Mouse (Mus musculus) embryonic facial prominence, embryonic 15.5 days (tissue): Measurements from ENCODE around the gene Gm28038. TPM values are rescaled to one million over a fixed set of nuclear protein-coding genes. Genes with fewer than 3 reads are reported as not detected.

ENCODE experiments used
- ATAC-seq: fragments of 200-750 bp; cut with Nextera tagmentation; 2 replicates; pipeline ENCODE4 v1.8.0; 2017; ENCODE audit warnings: low read depth, moderate TSS enrichment; ENCODE audit not compliant: insufficient number of reproducible peaks, low FRiP score, low TSS enrichment
- H3K27ac ChIP-seq: fragments of 300-500 bp; sonication (generic); replicated peaks from 2 replicates; pipeline ENCODE4 v1.5.1; 2015; ENCODE audit warnings: mild to moderate bottlenecking, inconsistent platforms
- H3K27me3 ChIP-seq: fragments of 300-500 bp; sonication (generic); 2 replicates; pipeline ENCODE4 v1.6.1; 2015; ENCODE audit warnings: inconsistent platforms
- H3K36me3 ChIP-seq: fragments of 300-500 bp; sonication (generic); 2 replicates; pipeline ENCODE4 v1.6.1; 2015; ENCODE audit warnings: mild to moderate bottlenecking, inconsistent platforms
- H3K4me1 ChIP-seq: fragments of 300-500 bp; sonication (generic); 2 replicates; pipeline ENCODE4 v1.6.1; 2015; ENCODE audit warnings: inconsistent platforms
- H3K4me2 ChIP-seq: fragments of 300-500 bp; sonication (generic); replicated peaks from 2 replicates; pipeline ENCODE4 v1.6.1; 2015; ENCODE audit warnings: mild to moderate bottlenecking, inconsistent platforms
- H3K4me3 ChIP-seq: fragments of 300-500 bp; sonication (generic); replicated peaks from 2 replicates; pipeline ENCODE4 v1.5.1; 2015; ENCODE audit warnings: mild to moderate bottlenecking, inconsistent platforms
- H3K9ac ChIP-seq: fragments of 300-500 bp; sonication (generic); 2 replicates; pipeline ENCODE4 v1.6.1; 2015; ENCODE audit warnings: inconsistent platforms
- H3K9me3 ChIP-seq: fragments of 300-500 bp; sonication (generic); replicated peaks from 2 replicates; pipeline ENCODE4 v1.6.1; 2016; ENCODE audit warnings: inconsistent platforms
- WGBS: fragments of 180-500 bp; shearing (Covaris S2); methylation state at CpG from one replicate; pipeline ENCODE4 v1.1.7; 2015; 5-methylcytosine and 5-hydroxymethylcytosine counted together
- polyA plus RNA-seq: library from polyadenylated mRNA; unstranded; fragments of >200 nt; fragmentation: Nextera tagmentation; extraction: Ambion mirVana; gene quantifications from 2 replicates; pipeline ENCODE4 v1.2.1, GENCODE M21; 2015

Gm28038 gene
- not detected in 2 replicates for polyA plus RNA-seq

DNA sequence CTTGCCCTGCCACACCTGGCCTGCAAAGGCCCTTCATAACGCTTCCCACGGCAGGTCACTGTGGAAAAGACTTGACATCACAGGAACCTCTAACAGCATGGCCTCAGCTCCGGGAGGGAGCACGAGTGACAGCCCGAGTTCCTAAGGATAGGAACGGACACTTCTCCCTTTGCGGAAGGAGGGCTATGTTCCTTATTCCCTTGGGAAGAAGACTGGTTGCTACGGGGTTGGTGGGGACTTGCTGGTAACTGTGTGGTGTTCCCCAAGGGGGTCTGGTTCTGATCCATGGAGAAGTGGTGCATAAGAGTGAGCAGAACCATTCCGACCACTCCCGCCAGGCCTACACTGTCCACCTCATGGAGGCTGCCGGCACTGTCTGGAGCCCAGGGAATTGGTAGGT lies at the start of gene Gm28038:
Gene Gm28038, plus strand, starts transcription at position 301 of the 400 bp plus-strand sequence.
- no peak for ATAC-seq
- WGBS, result 85% methylated on average over 11 of the region's 11 CpGs

DNA sequence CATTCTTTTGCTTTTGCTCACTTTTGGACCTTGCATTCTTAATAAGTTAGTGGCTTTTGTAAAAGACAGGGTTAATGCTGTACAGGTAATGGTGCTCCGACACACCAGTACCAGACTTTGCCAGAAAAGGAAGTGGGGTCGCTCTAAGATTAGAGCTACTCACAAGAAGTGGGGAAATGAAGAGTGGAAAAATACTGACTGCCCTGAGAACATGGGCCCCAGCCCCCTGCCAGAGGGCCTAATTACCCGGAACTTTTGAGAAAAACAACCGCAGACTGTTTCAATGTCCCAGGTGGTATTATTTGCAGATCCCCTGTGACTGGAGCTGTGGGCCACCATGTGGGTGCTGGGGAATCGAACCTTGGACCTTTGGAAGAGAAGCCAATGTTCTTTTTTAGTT lies 45.2 kb upstream of the Gm28038 start:
- H3K27me3 ChIP-seq, result no peaks in the 10 kb centered on the region
- no peak overlapping the region for H3K4me3 ChIP-seq
- peaks cover 10% of the 10 kb centered on the region; the same call in 1 of the 2 replicates for H3K36me3 ChIP-seq
- ATAC-seq, result no peak
- 0 out of 2 replicates have a peak, but pooled peaks cover 1% of the 10 kb centered on the region for H3K9me3 ChIP-seq
- 75% methylated on average over 5 of the region's 5 CpGs for WGBS
- no peak overlapping the region for H3K27ac ChIP-seq
- peaks cover 29% of the 10 kb centered on the region for H3K4me1 ChIP-seq
- H3K4me2 ChIP-seq, result no peak overlapping the region
- no peak overlapping the region for H3K9ac ChIP-seq

More for the DNA sequence above, at the start of gene Gm28038:
- Histone ChIP-seq H3K27me3 (no peaks in the 10 kb centered on the region), H3K4me2 (no peak within 1 kb of the TSS), H3K36me3 (0 out of 2 replicates have a peak, but pooled peaks cover 2% of the 10 kb centered on the region), H3K9me3 (no peaks in the 10 kb centered on the region), H3K9ac (no peak within 1 kb of the TSS), H3K27ac (no peak within 1 kb of the TSS), H3K4me1 (peaks cover 8% of the 10 kb centered on the region), H3K4me3 (no peak within 1 kb of the TSS)

DNA sequence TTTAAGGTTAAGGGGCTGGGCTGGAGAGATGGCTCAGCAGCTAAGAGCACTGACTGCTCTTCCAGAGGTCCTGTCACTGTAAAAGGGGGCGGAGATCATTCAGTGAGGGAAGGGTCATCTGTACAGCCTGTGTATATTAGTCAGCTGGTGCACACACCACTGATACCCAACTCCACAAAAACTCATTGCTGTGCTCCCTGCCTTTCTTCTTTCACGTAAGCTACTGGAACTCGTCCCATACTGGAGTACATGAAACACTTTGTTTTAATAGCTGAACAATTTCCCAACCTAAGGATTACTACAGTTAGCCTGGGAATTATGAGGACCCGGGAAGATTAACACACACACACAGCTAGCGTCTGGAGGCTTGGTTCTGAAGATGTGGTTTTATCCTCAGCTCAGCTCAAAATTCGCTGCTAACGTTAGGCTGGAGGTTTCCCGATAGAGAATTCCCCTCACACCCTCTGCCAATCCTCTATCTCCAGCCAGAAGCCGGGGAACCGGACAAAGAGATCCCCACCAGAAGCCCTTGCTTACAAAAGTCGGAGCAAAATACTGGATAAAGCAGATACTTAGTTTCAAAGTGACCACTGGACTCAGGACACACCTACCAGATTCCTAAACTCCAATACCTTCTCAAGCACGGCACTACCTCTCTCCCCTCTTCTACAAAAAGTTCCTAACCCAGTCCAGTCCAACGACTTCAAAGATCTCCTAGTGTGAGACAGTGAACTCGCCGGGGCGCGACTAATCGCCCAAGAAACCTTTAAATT lies 44.2 kb upstream of the Gm28038 start:
- H3K36me3 ChIP-seq, result peaks cover 20% of the 10 kb centered on the region
- peaks cover 29% of the 10 kb centered on the region for H3K4me1 ChIP-seq
- peak overlapping the region; percentile 47 for H3K9ac ChIP-seq
- no peak for ATAC-seq
- H3K4me3 ChIP-seq, result peak overlapping the region; percentile 72
- WGBS, result 3% methylated on average over 18 of the region's 18 CpGs
- no peaks in the 10 kb centered on the region for H3K27me3 ChIP-seq
- H3K4me2 ChIP-seq, result peak overlapping the region; percentile 66
- no peaks in the 10 kb centered on the region for H3K9me3 ChIP-seq
- peak overlapping the region; percentile 93 for H3K27ac ChIP-seq

DNA sequence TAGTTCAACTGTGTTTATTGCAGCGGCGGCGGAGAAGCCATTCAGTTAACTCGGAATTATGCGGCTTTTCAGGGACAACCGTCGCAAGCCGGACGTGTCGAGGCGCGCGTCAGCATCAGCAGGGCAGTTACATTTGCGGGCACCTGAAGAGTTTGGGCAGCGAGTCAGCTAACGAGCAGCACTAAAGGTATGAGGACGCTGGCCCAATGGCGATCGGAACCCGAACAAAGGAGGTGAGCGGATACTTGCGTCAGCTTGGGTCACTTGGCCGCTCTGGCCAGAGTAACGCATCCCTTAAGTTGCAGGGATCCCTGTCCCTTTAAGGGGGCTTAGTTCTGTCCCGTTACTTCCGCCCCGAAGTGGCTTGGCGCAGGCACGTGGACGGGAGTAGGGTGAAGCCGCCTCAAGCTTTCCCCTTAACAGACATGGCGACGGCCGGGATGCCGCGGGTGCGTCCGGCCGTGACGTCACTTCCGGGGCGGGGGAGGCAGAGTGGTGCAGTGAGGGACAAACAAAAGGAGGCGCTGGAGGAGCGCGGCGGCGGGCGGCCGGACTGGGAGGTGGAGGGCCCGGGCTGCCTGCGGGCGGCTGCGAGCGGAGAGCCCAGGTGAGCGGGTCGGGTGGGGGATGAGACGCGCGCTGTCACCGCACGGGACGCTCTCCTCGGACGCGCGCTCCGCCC lies 43.5 kb upstream of the Gm28038 start, which contains the start of gene Lrrc8a:
Gene Lrrc8a, plus strand, starts transcription at position 517 of the 682 bp plus-strand sequence.
- peak; percentile 97 for ATAC-seq
- H3K9ac ChIP-seq, result peak within 1 kb of the TSS; percentile 64
- WGBS, result under 1% methylated on average over 66 of the region's 67 CpGs
- peaks cover 27% of the 10 kb centered on the region for H3K36me3 ChIP-seq
- H3K27me3 ChIP-seq, result no peaks in the 10 kb centered on the region
- H3K27ac ChIP-seq, result peak within 1 kb of the TSS; percentile 93
- peak within 1 kb of the TSS; percentile 66 for H3K4me2 ChIP-seq
- H3K4me3 ChIP-seq, result peak within 1 kb of the TSS; percentile 72
- H3K4me1 ChIP-seq, result peaks cover 33% of the 10 kb centered on the region
- no peaks in the 10 kb centered on the region for H3K9me3 ChIP-seq

DNA sequence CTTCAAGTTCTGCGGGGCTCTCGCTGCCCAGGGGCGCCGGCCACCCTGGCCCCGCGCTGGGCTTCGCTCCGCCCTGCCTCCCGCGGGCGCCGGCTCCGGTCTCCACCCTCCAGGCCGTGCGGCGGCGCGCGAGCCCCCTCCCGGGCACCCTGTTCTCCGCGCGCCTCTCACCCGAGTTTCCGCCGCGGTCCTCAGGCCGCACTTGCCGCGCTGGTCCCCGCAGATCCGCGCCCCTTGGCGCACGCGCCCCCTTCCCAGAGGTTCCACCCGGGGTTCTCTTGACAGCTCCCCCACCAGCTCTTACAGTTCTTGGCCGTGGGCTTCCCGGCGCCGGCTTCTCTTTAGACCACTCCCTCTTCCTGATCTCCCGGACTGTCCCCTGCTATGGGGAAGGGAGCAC lies 43.0 kb upstream of the Gm28038 start:
- Histone ChIP-seq H3K4me1 (peaks cover 36% of the 10 kb centered on the region), H3K9ac (peak overlapping the region; percentile 64), H3K27me3 (no peaks in the 10 kb centered on the region), H3K4me3 (peak overlapping the region; percentile 72), H3K4me2 (peak overlapping the region; percentile 66), H3K27ac (peak overlapping the region; percentile 93), H3K9me3 (no peaks in the 10 kb centered on the region), H3K36me3 (peaks cover 33% of the 10 kb centered on the region)
- peak; percentile 91 for ATAC-seq
- 0% methylated on average over 36 of the region's 42 CpGs for WGBS

DNA sequence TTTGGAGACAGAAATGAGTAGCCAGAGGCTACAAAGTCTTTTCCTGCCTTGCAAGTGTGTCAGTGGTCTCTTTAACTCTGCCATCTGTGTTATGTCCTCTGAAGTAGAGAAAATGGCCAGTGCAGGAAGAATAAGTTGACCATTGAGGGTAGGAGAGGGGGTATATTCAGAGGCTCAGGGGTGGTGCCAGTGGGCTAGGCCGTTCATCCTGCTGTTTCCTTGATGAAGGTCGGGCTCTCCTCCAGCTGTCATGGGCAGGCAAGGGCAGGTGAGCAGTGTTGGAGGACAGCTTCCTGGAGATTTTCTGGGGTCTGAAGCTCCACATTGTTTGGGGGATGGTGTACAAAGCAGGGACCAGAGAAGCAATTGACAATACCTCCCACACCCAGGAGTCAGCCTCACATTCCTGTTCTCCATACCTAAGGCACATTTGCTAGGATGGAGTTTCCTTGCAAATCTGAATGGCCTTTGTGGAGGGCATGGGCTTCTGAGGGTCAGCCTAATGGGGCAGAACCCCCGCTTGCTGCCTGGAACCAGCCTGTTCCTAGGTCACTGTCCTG lies 41.9 kb upstream of the Gm28038 start:
- H3K4me3 ChIP-seq, result peak overlapping the region; percentile 72
- H3K9ac ChIP-seq, result 0 out of 2 replicates have a peak overlapping the region, but pooled peaks have one; percentile 64
- peak overlapping the region; percentile 66 for H3K4me2 ChIP-seq
- H3K36me3 ChIP-seq, result peaks cover 42% of the 10 kb centered on the region
- 0 out of 2 replicates have a peak overlapping the region, but pooled peaks have one; percentile 23 for H3K27ac ChIP-seq
- ATAC-seq, result no peak
- peaks cover 36% of the 10 kb centered on the region for H3K4me1 ChIP-seq
- no peaks in the 10 kb centered on the region for H3K9me3 ChIP-seq
- 75% methylated on average over 3 of the region's 3 CpGs for WGBS
- H3K27me3 ChIP-seq, result no peaks in the 10 kb centered on the region

DNA sequence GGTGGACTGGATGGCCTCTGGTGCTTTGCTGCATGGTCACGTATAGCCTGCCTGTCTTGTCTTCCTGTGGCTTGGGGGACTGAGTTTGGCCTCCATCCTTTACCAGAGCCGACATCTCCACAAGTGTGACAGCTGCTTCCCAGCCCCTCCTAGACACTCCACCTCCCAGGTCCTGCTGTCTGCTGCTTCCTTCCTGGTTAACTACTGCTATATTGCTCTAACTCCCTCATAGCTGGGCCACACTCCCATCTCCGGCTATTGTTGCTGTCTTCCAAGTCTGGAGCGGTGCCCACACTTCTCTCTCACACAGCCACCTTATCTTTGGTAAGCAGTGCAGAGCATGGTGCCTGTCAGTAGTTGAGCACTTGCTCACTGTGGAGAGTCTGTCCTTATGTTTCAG lies 41.1 kb upstream of the Gm28038 start:
- no peak overlapping the region for H3K4me3 ChIP-seq
- peaks cover 46% of the 10 kb centered on the region for H3K36me3 ChIP-seq
- H3K27ac ChIP-seq, result no peak overlapping the region
- H3K4me2 ChIP-seq, result 0 out of 2 replicates have a peak overlapping the region, but pooled peaks have one; percentile 66
- H3K27me3 ChIP-seq, result no peaks in the 10 kb centered on the region
- H3K4me1 ChIP-seq, result peaks cover 40% of the 10 kb centered on the region
- no peak for ATAC-seq
- H3K9ac ChIP-seq, result no peak overlapping the region
- 81% methylated on average over 4 of the region's 4 CpGs for WGBS
- H3K9me3 ChIP-seq, result no peaks in the 10 kb centered on the region

DNA sequence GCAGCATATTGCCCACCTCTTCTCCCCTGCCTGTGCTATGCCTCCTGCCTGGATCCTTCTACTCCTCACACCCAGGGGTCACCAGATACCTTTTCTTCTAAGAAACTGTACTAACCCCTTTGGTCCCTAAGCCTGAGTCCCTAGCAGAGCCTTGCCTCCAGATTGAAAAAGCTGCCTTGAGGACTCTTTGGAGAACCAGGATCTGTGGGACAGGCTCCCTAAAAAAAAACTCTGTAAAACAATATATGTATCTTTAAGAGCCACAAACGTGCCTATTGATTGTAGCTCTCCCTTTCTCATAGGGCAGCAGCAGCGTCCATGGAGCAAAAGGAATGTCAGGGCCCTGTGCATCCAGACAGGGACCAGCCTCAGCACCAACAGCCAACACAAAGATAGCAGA lies 40.6 kb upstream of the Gm28038 start, which contains the start of gene Gm28035:
Gene Gm28035, plus strand, starts transcription at position 301 of the 400 bp plus-strand sequence.
- WGBS, result 85% methylated on average over 2 of the region's 2 CpGs
- Histone ChIP-seq H3K4me2 (peak within 1 kb of the TSS; percentile 66; the same call in 1 of the 2 replicates), H3K4me1 (peaks cover 41% of the 10 kb centered on the region), H3K4me3 (no peak within 1 kb of the TSS), H3K27ac (0 out of 2 replicates have a peak within 1 kb of the TSS, but pooled peaks have one; percentile 23), H3K9ac (no peak within 1 kb of the TSS), H3K9me3 (no peaks in the 10 kb centered on the region), H3K36me3 (peaks cover 46% of the 10 kb centered on the region), H3K27me3 (no peaks in the 10 kb centered on the region)
- ATAC-seq, result no peak

DNA sequence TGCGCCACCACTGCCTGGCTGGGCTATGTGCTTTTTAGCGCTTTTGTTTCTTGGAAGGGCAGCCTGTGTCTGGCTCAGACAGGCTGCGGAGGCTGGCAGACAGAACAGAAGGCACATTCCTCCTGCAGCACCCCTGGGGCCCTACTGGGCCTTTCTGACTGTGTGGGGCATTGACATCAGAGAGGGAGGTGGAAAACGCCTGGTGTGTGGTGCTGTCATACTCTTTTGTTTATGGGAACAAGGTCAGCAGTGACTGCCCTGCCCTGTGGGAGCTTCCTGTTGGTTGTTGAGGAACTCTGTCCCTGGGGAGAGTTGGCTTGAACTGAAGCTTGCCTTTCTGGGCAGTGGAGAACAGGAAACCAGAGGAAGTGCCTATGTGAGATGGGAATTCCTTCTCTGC lies 38.3 kb upstream of the Gm28038 start:
- ATAC-seq, result no peak

DNA sequence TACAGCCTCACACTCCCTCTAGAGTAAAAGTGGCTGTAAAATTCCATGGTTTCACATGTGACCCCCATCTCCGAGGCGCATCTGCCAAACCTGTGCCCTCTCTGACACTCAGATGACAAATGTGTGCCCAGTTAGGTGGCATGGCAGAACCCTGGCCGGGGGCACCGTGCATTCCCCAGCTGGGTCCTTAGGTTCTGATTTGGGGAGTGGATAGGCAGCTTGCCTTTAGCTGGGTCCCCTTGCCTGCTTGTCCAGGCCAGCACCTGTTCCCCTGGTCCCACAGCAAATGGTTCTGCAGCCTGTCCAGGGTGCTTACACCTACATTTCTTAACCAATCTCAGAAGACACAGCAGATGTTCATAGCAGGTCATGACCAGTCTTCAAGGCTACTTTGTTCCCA lies 37.5 kb upstream of the Gm28038 start:
- no peak overlapping the region for H3K9ac ChIP-seq
- H3K9me3 ChIP-seq, result no peaks in the 10 kb centered on the region
- ATAC-seq, result no peak
- no peaks in the 10 kb centered on the region for H3K27me3 ChIP-seq
- H3K27ac ChIP-seq, result no peak overlapping the region
- 90% methylated on average over 4 of the region's 4 CpGs for WGBS
- H3K36me3 ChIP-seq, result peaks cover 55% of the 10 kb centered on the region
- no peak overlapping the region for H3K4me2 ChIP-seq
- no peak overlapping the region for H3K4me3 ChIP-seq
- peaks cover 30% of the 10 kb centered on the region for H3K4me1 ChIP-seq

More for the DNA sequence above, 38.3 kb upstream of the Gm28038 start:
- Histone ChIP-seq H3K4me1 (peaks cover 33% of the 10 kb centered on the region), H3K36me3 (peaks cover 46% of the 10 kb centered on the region), H3K27ac (0 out of 2 replicates have a peak overlapping the region, but pooled peaks have one; percentile 17), H3K4me3 (no peak overlapping the region), H3K27me3 (no peaks in the 10 kb centered on the region), H3K9me3 (no peaks in the 10 kb centered on the region), H3K9ac (no peak overlapping the region), H3K4me2 (no peak overlapping the region)
- WGBS, result 36% methylated on average over 4 of the region's 4 CpGs
